Mouse (Mus musculus) limb, embryonic 10.5 days (tissue): ENCODE data around the gene P2rx4. TPM values are rescaled to one million over a fixed set of nuclear protein-coding genes. Genes with fewer than 3 reads are reported as not detected.

ENCODE experiments used
- DNase-seq: peaks from one replicate; pipeline ENCODE4 v3.0.0-alpha.2; 2017; ENCODE audit warnings: low spot score
- H3K27ac ChIP-seq: fragments of 300-500 bp; sonication (generic); 2 replicates; pipeline ENCODE4 v1.5.1; 2016; ENCODE audit warnings: mild to moderate bottlenecking
- H3K27me3 ChIP-seq: fragments of 300-500 bp; sonication (generic); 2 replicates; pipeline ENCODE4 v1.6.1; 2016; ENCODE audit warnings: low read depth, mild to moderate bottlenecking; ENCODE audit not compliant: poor library complexity, severe bottlenecking
- H3K36me3 ChIP-seq: fragments of 300-500 bp; sonication (generic); 2 replicates; pipeline ENCODE4 v1.6.1; 2016; ENCODE audit warnings: mild to moderate bottlenecking, moderate library complexity
- H3K4me1 ChIP-seq: fragments of 300-500 bp; sonication (generic); 2 replicates; pipeline ENCODE4 v1.6.1; 2016
- H3K4me3 ChIP-seq: fragments of 300-500 bp; sonication (generic); 2 replicates; pipeline ENCODE4 v1.5.1; 2016; ENCODE audit warnings: mild to moderate bottlenecking, moderate library complexity
- H3K9me3 ChIP-seq: fragments of 300-500 bp; sonication (generic); replicated peaks from 2 replicates; pipeline ENCODE4 v1.6.1; 2016; ENCODE audit warnings: mild to moderate bottlenecking
- WGBS: fragments of 180-500 bp; shearing (Covaris S2); methylation state at CpG from one replicate; pipeline ENCODE4 v1.1.7; 2016; 5-methylcytosine and 5-hydroxymethylcytosine counted together
- microRNA-seq: library from miRNA; unstranded; fragments of <30 nt; microRNA quantifications from one replicate; pipeline ENCODE4, GENCODE M21; 2017
- polyA plus RNA-seq: library from polyadenylated mRNA; unstranded; fragments of >200 nt; fragmentation: Nextera tagmentation; extraction: Ambion mirVana; gene quantifications from 2 replicates; pipeline ENCODE4 v1.2.1, GENCODE M21; 2016

The P2rx4 gene
- polyA plus RNA-seq, 1 experiment from 2014 or later = 3.5 TPM

GRCm38 (mm10) chr5:122771428-122771827 lies 64.1 kb downstream of the P2rx4 start:
- H3K9me3 ChIP-seq = no peaks in the 10 kb centered on the region; the same call in 1 of the 2 replicates
- 86% methylated on average over 9 of the region's 9 CpGs for WGBS
- no peak overlapping the region for H3K27ac ChIP-seq
- no peaks in the 10 kb centered on the region for H3K27me3 ChIP-seq
- peaks cover 54% of the 10 kb centered on the region for H3K36me3 ChIP-seq
- no peak for DNase-seq
- H3K4me1 ChIP-seq = peaks cover 24% of the 10 kb centered on the region
- no peak overlapping the region for H3K4me3 ChIP-seq

GRCm38 (mm10) chr5:122773756-122774155 lies 66.4 kb downstream of the P2rx4 start:
- Histone ChIP-seq H3K4me3 (no peak overlapping the region), H3K27me3 (no peaks in the 10 kb centered on the region), H3K27ac (no peak overlapping the region), H3K9me3 (no peaks in the 10 kb centered on the region; the same call in 1 of the 2 replicates), H3K4me1 (peaks cover 32% of the 10 kb centered on the region), H3K36me3 (peaks cover 52% of the 10 kb centered on the region)
- no peak for DNase-seq
- 91% methylated on average over 11 of the region's 11 CpGs for WGBS

DNA sequence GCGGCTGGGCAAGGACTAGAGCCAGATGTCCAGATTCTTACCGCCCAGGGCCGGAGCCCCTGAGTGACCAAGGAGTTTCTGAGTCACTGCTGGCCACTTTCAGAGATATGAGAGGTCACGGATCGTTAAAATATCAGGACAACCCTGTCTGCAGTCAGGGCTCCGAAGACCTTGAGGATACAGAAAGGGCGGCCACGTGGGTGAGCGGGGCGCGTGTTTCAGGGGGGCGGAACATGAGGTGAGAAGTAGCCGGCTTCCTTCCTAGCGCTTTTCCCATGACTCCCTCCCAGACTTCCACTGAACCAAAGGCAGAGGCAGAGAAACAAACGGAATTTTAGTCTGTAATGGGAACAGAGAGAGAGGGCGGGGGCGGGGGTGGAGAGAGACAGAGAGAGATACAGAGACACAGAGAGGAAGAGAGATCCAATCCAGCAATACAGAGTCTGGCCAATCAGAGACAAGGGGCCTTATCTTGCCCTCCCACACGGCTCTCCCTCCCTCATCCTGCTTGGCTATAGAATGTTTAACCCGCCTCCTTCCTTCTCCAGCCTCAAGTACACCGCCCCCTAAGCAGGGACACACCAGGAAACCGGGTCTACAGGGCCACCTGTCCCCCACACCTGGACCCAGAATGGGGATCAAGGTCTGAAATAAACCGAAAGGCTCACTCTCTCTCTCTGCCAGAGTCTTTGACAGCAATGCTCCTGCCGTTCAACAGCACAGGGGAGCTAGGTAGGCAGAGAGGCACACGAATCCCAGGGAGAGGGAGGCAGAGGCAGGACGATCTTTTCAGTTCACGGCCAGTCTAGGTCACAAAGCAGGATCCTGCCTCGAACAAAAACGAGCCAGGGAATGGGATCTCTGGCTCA lies 67.6 kb downstream of the P2rx4 start:
- H3K27ac ChIP-seq = no peak overlapping the region
- 81% methylated on average over 28 of the region's 28 CpGs for WGBS
- no peaks in the 10 kb centered on the region; the same call in 1 of the 2 replicates for H3K9me3 ChIP-seq
- H3K4me1 ChIP-seq = peaks cover 42% of the 10 kb centered on the region
- DNase-seq = no peak
- H3K36me3 ChIP-seq = peaks cover 41% of the 10 kb centered on the region
- H3K4me3 ChIP-seq = no peak overlapping the region
- H3K27me3 ChIP-seq = no peaks in the 10 kb centered on the region

- no peaks in the 10 kb centered on the region for H3K27me3 ChIP-seq
- H3K4me3 ChIP-seq = no peak overlapping the region
- H3K27ac ChIP-seq = no peak overlapping the region
- 79% methylated on average over 14 of the region's 14 CpGs for WGBS
- H3K36me3 ChIP-seq = peaks cover 38% of the 10 kb centered on the region
- DNase-seq = no peak
- H3K4me1 ChIP-seq = peaks cover 37% of the 10 kb centered on the region
- no peaks in the 10 kb centered on the region; the same call in 1 of the 2 replicates for H3K9me3 ChIP-seq
These were observed 68.4 kb downstream of the P2rx4 start for GRCm38 (mm10) chr5:122775646-122776286.

- Histone ChIP-seq H3K27me3 (no peaks in the 10 kb centered on the region), H3K4me1 (peaks cover 31% of the 10 kb centered on the region), H3K27ac (no peak overlapping the region), H3K4me3 (no peak overlapping the region), H3K36me3 (peaks cover 36% of the 10 kb centered on the region), H3K9me3 (no peaks in the 10 kb centered on the region; the same call in 1 of the 2 replicates)
- no peak for DNase-seq
- WGBS = 56% methylated on average over 2 of the region's 2 CpGs
These were observed 70.0 kb downstream of the P2rx4 start for GRCm38 (mm10) chr5:122777322-122777721.

GRCm38 (mm10) chr5:122778231-122779226 lies 71.2 kb downstream of the P2rx4 start:
- Histone ChIP-seq H3K4me3 (peak overlapping the region; percentile 90), H3K27ac (peak overlapping the region; percentile 94), H3K9me3 (no peaks in the 10 kb centered on the region), H3K4me1 (peaks cover 31% of the 10 kb centered on the region), H3K36me3 (peaks cover 24% of the 10 kb centered on the region), H3K27me3 (no peaks in the 10 kb centered on the region)
- 2% methylated on average over 53 of the region's 55 CpGs for WGBS
- peak; percentile 72 for DNase-seq

Small RNA genes lying within 50 kb of the gene (microRNA-seq; reads per million reads assigned to microRNA genes)
- gene Mir8115 = not detected

Other genes with a start within 250 kb of the P2rx4 start
- gene Atp2a2, start 205.3 kb upstream of the P2rx4 start, polyA plus RNA-seq = 39.0 and 42.9 TPM in 2 replicates
- gene Ift81, start 93.0 kb upstream of the P2rx4 start, polyA plus RNA-seq = 35.3 and 42.2 TPM in 2 replicates
- 0.08 TPM in 1 of 2 replicates, not detected in the other for gene P2rx7, start 63.6 kb upstream of the P2rx4 start, polyA plus RNA-seq
- gene Camkk2, start 71.9 kb downstream of the P2rx4 start, polyA plus RNA-seq = 29.3 and 30.0 TPM in 2 replicates
- 489 and 505 TPM in 2 replicates for gene Anapc5, start 113.8 kb downstream of the P2rx4 start, polyA plus RNA-seq
- gene Rnf34, start 142.5 kb downstream of the P2rx4 start, polyA plus RNA-seq = 42.4 and 49.4 TPM in 2 replicates